Mouse (Mus musculus): ENCODE measurements around the gene Slc28a3. TPM values are rescaled to one million over a fixed set of nuclear protein-coding genes. Genes with fewer than 3 reads are reported as not detected.
A peak's percentile ranks its signal among the peaks of the same experiment; 100 is the strongest.

Gene Slc28a3
- polyA plus RNA-seq, 1 experiment from 2014 or later = not detected

GRCm38 (mm10) chr13:58547570-58547969 lies 63.1 kb downstream of the Slc28a3 start:
- Histone ChIP-seq H3K4me2 (ENCODE audit: low read length) (peak overlapping the region; percentile 16), H3K4me3 (replicated peaks; ENCODE audit: low read length) (no peak overlapping the region), H3K36me3 (ENCODE audit: control insufficient read depth, insufficient read depth) (no peaks in the 10 kb centered on the region), H3K9ac (replicated peaks; ENCODE audit: low read depth, low read length) (no peak overlapping the region), H3K4me1 (replicated peaks; ENCODE audit: control insufficient read depth, insufficient read depth, low read length) (peaks cover 36% of the 10 kb centered on the region), H3K27me3 (replicated peaks; ENCODE audit: control insufficient read depth, insufficient read depth, low read length) (no peaks in the 10 kb centered on the region), H3K9me3 (ENCODE audit: control insufficient read depth, low read length) (no peaks in the 10 kb centered on the region), H3K27ac (ENCODE audit: low read length) (no peak overlapping the region; the same call in 1 of the 2 replicates)
- 14% methylated on average over 7 of the region's 7 CpGs for WGBS
- ATAC-seq = peak; percentile 70

GRCm38 (mm10) chr13:58543688-58544408 lies 66.8 kb downstream of the Slc28a3 start:
- no peaks in the 10 kb centered on the region for H3K36me3 ChIP-seq (ENCODE audit: control insufficient read depth, insufficient read depth)
- no peaks in the 10 kb centered on the region for H3K9me3 ChIP-seq (ENCODE audit: control insufficient read depth, low read length)
- no peaks in the 10 kb centered on the region for H3K27me3 ChIP-seq (replicated peaks; ENCODE audit: control insufficient read depth, insufficient read depth, low read length)
- 46% methylated on average over 12 of the region's 12 CpGs for WGBS
- H3K4me1 ChIP-seq (replicated peaks; ENCODE audit: control insufficient read depth, insufficient read depth, low read length) = peaks cover 32% of the 10 kb centered on the region
- H3K4me3 ChIP-seq (replicated peaks; ENCODE audit: low read length) = no peak overlapping the region
- no peak overlapping the region; the same call in 1 of the 2 replicates for H3K27ac ChIP-seq (ENCODE audit: low read length)
- H3K4me2 ChIP-seq (ENCODE audit: low read length) = no peak overlapping the region
- H3K9ac ChIP-seq (replicated peaks; ENCODE audit: low read depth, low read length) = no peak overlapping the region
- peak; percentile 82 for ATAC-seq

DNA sequence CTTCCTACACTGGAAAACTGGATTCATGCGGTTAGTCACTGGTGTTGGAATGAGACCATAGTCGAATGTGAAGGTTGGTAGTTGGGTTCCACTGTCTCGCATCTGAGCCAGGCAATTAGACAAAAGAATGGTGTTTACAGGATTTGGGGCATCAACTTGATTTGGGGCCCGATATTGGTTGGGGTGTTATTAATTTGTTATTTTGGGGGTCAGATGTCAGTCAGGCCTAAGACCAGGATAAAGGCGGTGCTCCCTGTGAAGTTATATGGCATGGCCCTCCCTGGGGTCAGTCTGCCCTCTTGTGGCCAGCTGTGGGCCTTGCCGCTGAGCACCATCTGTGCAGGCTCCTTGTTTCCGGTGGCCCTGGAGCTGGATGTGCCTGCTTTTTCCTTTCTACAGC lies 67.6 kb downstream of the Slc28a3 start:
- Histone ChIP-seq H3K27ac (ENCODE audit: low read length) (no peak overlapping the region; the same call in 1 of the 2 replicates), H3K4me1 (replicated peaks; ENCODE audit: control insufficient read depth, insufficient read depth, low read length) (peaks cover 27% of the 10 kb centered on the region), H3K4me3 (replicated peaks; ENCODE audit: low read length) (no peak overlapping the region), H3K36me3 (ENCODE audit: control insufficient read depth, insufficient read depth) (no peaks in the 10 kb centered on the region), H3K9ac (replicated peaks; ENCODE audit: low read depth, low read length) (no peak overlapping the region; the same call in 1 of the 2 replicates), H3K4me2 (ENCODE audit: low read length) (no peak overlapping the region), H3K27me3 (replicated peaks; ENCODE audit: control insufficient read depth, insufficient read depth, low read length) (no peaks in the 10 kb centered on the region), H3K9me3 (ENCODE audit: control insufficient read depth, low read length) (no peaks in the 10 kb centered on the region)
- ATAC-seq = peak; percentile 56
- 41% methylated on average over 7 of the region's 7 CpGs for WGBS

GRCm38 (mm10) chr13:58542601-58543041 lies 68.1 kb downstream of the Slc28a3 start:
- peaks cover 22% of the 10 kb centered on the region for H3K4me1 ChIP-seq (replicated peaks; ENCODE audit: control insufficient read depth, insufficient read depth, low read length)
- no peak overlapping the region for H3K27ac ChIP-seq (ENCODE audit: low read length)
- H3K9ac ChIP-seq (replicated peaks; ENCODE audit: low read depth, low read length) = no peak overlapping the region
- H3K36me3 ChIP-seq (ENCODE audit: control insufficient read depth, insufficient read depth) = no peaks in the 10 kb centered on the region
- no peaks in the 10 kb centered on the region for H3K9me3 ChIP-seq (ENCODE audit: control insufficient read depth, low read length)
- no peaks in the 10 kb centered on the region for H3K27me3 ChIP-seq (replicated peaks; ENCODE audit: control insufficient read depth, insufficient read depth, low read length)
- ATAC-seq = no peak
- WGBS = 91% methylated on average over 10 of the region's 10 CpGs
- no peak overlapping the region for H3K4me2 ChIP-seq (ENCODE audit: low read length)
- H3K4me3 ChIP-seq (replicated peaks; ENCODE audit: low read length) = no peak overlapping the region

DNA sequence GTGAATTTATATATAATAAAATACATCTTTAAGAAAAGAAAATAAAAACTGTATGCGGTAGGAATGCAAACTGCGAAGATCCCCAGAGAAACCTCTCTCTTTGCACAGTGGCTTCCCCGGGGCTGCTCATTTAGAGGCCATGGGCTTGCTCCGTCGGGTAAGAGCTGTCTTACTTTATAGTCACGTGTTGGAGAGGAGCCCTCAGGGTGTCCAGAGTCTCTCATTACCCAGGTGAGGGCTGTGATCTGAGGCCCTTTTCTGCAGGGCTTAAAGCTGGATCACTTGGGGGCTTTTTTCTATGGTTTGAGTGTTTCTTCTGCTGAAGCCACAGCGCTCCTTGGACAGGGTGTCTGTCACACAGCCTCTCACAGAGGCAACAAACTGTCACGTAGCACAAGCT lies 68.5 kb downstream of the Slc28a3 start:
- Histone ChIP-seq H3K27me3 (replicated peaks; ENCODE audit: control insufficient read depth, insufficient read depth, low read length) (no peaks in the 10 kb centered on the region), H3K4me3 (replicated peaks; ENCODE audit: low read length) (no peak overlapping the region), H3K9ac (replicated peaks; ENCODE audit: low read depth, low read length) (no peak overlapping the region), H3K36me3 (ENCODE audit: control insufficient read depth, insufficient read depth) (no peaks in the 10 kb centered on the region), H3K4me1 (replicated peaks; ENCODE audit: control insufficient read depth, insufficient read depth, low read length) (peaks cover 18% of the 10 kb centered on the region), H3K4me2 (ENCODE audit: low read length) (no peak overlapping the region), H3K27ac (ENCODE audit: low read length) (no peak overlapping the region), H3K9me3 (ENCODE audit: control insufficient read depth, low read length) (no peaks in the 10 kb centered on the region)
- no peak for ATAC-seq
- WGBS = 69% methylated on average over 8 of the region's 8 CpGs

- no peak overlapping the region for H3K4me3 ChIP-seq (replicated peaks; ENCODE audit: low read length)
- no peak overlapping the region for H3K4me2 ChIP-seq (ENCODE audit: low read length)
- no peak overlapping the region for H3K9ac ChIP-seq (replicated peaks; ENCODE audit: low read depth, low read length)
- no peak overlapping the region for H3K27ac ChIP-seq (ENCODE audit: low read length)
- no peaks in the 10 kb centered on the region for H3K27me3 ChIP-seq (replicated peaks; ENCODE audit: control insufficient read depth, insufficient read depth, low read length)
- H3K36me3 ChIP-seq (ENCODE audit: control insufficient read depth, insufficient read depth) = no peaks in the 10 kb centered on the region
- H3K4me1 ChIP-seq (replicated peaks; ENCODE audit: control insufficient read depth, insufficient read depth, low read length) = peaks cover 17% of the 10 kb centered on the region
- no peaks in the 10 kb centered on the region for H3K9me3 ChIP-seq (ENCODE audit: control insufficient read depth, low read length)
- no peak for ATAC-seq
- 77% methylated on average over 4 of the region's 4 CpGs for WGBS
Observed at GRCm38 (mm10) chr13:58541620-58542019, 69.1 kb downstream of the Slc28a3 start.

GRCm38 (mm10) chr13:58538966-58539365 lies 71.7 kb downstream of the Slc28a3 start:
- Histone ChIP-seq H3K4me1 (replicated peaks; ENCODE audit: control insufficient read depth, insufficient read depth, low read length) (peaks cover 6% of the 10 kb centered on the region), H3K4me2 (ENCODE audit: low read length) (no peak overlapping the region), H3K9ac (replicated peaks; ENCODE audit: low read depth, low read length) (no peak overlapping the region), H3K27ac (ENCODE audit: low read length) (no peak overlapping the region), H3K4me3 (replicated peaks; ENCODE audit: low read length) (no peak overlapping the region), H3K9me3 (ENCODE audit: control insufficient read depth, low read length) (no peaks in the 10 kb centered on the region), H3K36me3 (ENCODE audit: control insufficient read depth, insufficient read depth) (no peaks in the 10 kb centered on the region), H3K27me3 (replicated peaks; ENCODE audit: control insufficient read depth, insufficient read depth, low read length) (no peaks in the 10 kb centered on the region)
- WGBS = 63% methylated on average over 7 of the region's 7 CpGs
- ATAC-seq = no peak

DNA sequence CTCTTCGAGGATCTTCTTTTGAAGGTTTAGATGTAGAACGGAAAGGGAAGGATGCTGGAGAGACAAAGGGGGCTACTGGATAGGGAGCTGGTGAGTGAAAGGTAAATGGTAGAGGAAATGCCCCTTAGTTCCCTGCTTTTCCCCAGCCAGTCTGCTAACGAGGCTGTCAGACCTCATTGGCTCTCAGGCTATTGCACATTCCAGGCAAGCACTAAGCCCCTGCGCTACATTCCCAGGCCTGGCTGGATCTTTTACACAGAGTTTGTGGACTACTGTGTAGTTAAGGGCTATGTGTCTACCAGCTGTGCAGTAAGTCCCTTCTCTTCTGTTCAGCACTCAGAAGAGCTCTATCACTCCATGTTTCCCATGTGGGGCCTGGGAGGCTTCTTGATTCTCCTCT lies 72.3 kb downstream of the Slc28a3 start:
- Histone ChIP-seq H3K4me2 (ENCODE audit: low read length) (no peak overlapping the region), H3K4me1 (replicated peaks; ENCODE audit: control insufficient read depth, insufficient read depth, low read length) (peaks cover 4% of the 10 kb centered on the region), H3K9ac (replicated peaks; ENCODE audit: low read depth, low read length) (no peak overlapping the region), H3K4me3 (replicated peaks; ENCODE audit: low read length) (no peak overlapping the region), H3K27ac (ENCODE audit: low read length) (no peak overlapping the region), H3K36me3 (ENCODE audit: control insufficient read depth, insufficient read depth) (no peaks in the 10 kb centered on the region), H3K9me3 (ENCODE audit: control insufficient read depth, low read length) (no peaks in the 10 kb centered on the region), H3K27me3 (replicated peaks; ENCODE audit: control insufficient read depth, insufficient read depth, low read length) (no peaks in the 10 kb centered on the region)
- no peak for ATAC-seq
- WGBS = 52% methylated on average over 4 of the region's 4 CpGs

GRCm38 (mm10) chr13:58537916-58538233 lies 72.8 kb downstream of the Slc28a3 start:
- no peak overlapping the region for H3K4me2 ChIP-seq (ENCODE audit: low read length)
- WGBS = 88% methylated on average over 6 of the region's 6 CpGs
- no peak overlapping the region for H3K4me3 ChIP-seq (replicated peaks; ENCODE audit: low read length)
- ATAC-seq = no peak
- no peak overlapping the region for H3K9ac ChIP-seq (replicated peaks; ENCODE audit: low read depth, low read length)
- no peaks in the 10 kb centered on the region for H3K27me3 ChIP-seq (replicated peaks; ENCODE audit: control insufficient read depth, insufficient read depth, low read length)
- no peaks in the 10 kb centered on the region for H3K36me3 ChIP-seq (ENCODE audit: control insufficient read depth, insufficient read depth)
- no peak overlapping the region for H3K27ac ChIP-seq (ENCODE audit: low read length)
- no peaks in the 10 kb centered on the region for H3K4me1 ChIP-seq (replicated peaks; ENCODE audit: control insufficient read depth, insufficient read depth, low read length)
- no peaks in the 10 kb centered on the region for H3K9me3 ChIP-seq (ENCODE audit: control insufficient read depth, low read length)

Data from forebrain, embryonic 16.5 days (tissue).